Mouse (Mus musculus) A20 (cell line): Measurements from ENCODE around the gene Bad.

Experiments
- DNase-seq: peaks from one replicate; pipeline ENCODE4 v3.0.0-alpha.2; 2011; ENCODE audit warnings: low read depth, low spot score

Bad gene

DNA sequence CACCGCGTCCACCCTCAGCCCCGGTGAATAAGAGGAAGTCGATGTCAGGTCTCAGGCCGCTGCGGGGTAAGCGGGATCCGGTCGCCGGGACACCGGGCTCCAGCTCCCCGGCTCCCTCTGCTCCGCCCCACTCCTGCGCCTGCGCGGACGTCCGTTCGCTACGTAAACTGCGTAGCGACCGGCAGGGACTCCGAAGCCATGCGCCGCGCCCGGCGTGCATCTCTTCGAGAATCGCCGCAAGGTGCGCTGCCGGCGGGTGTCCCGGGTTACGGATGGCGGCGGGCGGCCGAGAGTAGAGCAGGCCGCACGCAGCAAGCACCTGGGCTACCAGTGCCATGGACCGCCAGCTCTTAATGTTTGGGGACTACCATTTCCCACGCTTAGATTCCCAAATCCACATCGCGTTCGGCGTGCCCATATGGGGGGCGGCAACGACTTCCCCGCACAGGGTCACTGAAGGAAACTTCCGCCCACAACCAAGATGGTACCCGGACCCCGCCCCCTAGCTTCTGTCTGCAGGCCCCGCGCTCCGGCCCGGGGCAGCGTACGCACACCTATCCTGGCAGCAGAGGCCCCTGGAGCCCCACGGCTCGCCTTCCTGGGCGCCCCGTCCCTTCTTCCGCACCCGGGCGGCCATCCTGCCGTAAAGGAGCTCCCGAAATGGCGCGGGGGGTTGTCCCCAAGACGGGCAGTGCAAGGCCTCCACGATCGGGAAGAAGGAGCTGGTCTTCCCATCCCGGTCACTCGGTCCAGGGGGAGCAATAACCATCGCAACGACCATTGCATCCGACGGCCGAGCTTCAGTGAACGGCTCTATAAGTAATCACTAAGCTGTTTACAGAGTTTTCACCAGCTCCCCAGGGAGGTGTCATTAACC, at the start of gene Bad:
Gene Bad (plus strand): TSS at position 490 of the 877 bp plus-strand sequence.
- DNase-seq = peak; percentile 96

DNA sequence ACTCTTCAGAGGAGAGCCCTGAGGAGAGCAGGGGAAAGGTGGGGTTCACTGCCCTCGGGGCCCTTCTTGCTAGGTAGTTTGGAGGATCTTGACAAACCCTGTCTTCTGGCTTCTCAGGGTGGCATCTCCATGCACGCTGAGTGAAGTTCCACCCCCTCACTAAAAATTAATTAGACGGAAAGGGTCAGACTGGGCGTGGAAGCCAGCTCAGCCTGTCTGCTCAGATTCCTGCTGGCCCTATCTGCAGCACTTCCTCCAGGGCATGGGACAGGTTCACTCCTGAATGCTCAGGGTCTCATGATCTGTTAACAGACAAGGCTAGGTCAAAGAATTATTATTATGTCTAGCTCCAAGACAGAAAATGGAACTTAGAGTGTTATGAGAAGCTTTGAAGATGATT, 49.1 kb upstream of the Bad start:
- no peak for DNase-seq

DNA sequence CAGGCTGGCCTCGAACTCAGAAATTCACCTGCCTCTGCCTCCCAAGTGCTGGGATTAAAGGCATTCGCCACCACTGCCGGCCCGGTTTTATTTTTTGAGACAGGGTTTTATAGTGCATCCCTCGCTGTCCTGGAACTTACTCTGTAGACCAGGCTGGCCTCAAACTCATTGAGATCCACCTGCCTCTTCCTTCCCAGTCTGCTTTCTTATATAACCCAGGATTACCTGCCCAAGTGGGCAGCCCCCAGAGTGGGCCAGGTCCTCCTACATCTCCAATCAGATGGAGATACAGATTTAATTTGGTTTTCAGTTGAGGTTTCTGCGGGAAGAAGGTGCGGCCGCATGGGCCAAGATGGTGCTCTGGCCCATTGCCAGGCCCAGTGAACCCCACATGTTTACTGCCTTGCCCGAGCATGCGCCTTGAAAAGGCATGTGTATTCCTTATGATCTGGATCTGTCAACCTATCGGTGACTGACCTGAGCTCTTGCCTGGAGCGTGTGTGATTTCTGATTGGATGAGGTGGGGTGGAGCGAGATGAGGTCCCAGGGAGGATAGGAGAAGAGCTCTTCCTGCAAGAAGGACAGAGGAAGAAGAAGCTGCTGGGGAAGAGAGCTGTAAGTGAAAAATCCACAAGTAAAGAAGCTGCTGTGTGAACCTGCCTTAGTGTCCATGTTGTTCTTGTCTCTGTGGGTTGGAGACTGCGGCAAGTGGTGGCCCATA, 47.8 kb upstream of the Bad start:
- no peak for DNase-seq

DNA sequence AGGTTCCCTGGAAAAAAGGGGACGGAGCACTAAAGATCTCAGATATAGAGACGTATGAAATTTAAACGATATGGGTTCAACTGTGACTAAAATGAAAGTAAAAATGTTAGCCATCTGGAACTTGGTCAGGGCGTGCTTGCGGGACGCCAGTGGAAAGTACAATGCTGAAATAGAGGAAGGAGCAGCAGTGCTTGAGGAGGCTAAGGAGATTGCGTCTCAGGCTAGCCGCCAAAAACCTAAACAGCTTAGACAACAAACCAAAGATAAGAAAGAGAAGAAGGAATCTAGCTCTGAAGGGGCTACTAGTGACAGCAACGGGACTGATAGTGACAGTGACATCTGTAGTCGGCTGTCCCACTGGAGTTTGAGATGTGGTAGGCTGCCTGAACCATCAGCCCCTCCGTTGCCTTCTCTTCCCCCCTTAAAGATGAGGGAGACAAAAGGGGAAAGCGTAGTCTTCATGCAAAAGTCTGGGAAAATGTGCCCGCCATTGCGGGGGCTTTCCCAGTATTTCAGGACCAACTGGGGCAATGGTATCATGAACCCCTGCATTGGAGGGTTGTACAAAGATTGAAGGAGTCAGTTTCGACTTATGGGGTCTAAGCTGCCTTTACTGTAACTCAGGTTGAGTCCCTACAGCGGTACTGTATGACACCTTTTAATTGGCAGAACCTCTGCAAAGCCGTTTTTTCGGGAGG, 45.9 kb upstream of the Bad start:
- peak; percentile 66 for DNase-seq

DNA sequence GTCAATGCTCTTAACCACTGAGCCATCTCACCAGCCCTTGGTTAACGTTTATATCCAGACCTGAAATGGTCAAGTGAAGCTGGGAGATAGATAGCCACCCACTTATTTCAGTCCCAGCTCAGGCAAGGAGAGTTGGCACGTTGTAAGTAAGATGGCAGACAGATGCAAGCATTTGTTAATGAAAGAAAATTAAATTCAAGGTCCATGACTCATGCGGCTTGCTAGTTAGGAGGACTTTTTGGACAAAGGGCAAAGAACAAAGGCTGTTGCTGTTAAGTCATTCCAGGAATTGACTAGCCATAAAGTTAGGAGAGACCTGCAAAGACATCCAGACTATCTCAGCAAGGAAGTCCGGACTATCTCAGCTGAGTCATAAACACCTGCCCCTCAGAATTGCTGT, 42.0 kb upstream of the Bad start:
- DNase-seq = no peak

DNA sequence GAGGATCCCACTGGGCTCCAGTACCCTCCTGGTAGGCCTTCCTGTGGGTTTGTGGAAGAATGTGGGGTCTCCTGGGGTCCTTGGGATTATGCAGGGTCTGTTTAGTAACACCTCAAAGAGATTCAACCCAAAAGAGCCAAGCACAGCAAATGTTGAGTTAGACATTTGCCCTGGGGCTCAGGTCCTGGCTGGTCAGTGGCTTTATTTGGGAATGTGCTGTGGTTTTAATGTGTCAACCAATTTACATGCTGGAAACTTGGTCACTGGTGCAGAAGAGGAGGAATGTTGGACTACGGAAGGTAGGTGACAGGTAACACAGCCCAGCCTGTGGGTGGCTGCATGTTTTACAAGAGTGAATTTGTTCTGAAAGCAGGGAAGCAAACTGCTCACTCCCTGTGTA, 38.6 kb upstream of the Bad start:
- no peak for DNase-seq

DNA sequence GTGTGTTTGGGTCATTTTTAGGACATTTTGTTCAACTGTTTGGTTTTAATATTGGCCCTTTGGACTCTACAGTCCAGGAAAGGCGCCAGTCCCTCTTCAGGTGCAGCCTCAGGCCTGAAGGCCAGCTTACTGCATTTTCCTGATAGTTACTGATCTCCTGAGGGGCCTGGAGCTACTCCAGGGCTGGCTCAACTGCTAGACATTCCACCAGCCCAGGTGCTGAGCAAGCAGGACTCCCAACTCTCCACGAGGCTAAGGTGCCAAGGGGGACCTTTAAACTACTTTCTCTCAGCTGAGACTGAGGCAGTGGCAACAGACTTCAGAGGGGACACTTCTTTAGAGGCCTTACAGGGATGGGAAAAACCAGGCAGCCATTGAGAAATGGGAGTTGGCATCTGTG, 36.8 kb upstream of the Bad start:
- no peak for DNase-seq

DNA sequence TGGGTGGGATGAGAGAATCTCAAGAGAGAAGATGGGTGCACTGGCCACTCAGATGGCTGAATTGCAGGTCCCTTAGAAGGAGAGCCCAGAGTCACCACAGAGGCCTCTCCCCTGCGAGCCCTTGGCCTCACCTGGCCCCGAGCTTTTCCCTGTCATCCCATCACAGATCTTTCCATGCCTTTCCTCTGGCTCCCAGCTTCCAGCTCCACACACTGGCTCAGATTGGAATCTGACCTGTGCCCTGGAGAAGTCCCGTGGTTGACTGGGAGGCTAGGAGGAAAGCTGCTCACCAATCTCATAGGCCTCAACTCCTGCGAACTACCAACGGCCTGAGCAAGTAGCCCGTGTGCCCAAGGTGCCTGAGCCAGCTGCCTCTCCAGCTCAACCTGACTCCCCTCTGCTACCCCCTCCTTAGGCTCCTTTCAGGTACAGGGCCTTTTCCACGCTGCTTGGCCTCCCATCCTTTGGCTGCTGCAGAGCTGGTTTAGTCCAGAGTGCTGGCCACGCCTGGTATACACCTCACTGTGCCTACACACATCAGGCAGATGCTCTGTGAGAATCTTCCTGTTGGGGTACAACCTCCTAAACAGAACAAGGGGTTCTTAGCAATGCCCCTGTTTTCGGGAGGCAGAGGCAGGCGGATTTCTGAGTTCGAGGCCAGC, 36.0 kb upstream of the Bad start:
- DNase-seq = no peak

DNA sequence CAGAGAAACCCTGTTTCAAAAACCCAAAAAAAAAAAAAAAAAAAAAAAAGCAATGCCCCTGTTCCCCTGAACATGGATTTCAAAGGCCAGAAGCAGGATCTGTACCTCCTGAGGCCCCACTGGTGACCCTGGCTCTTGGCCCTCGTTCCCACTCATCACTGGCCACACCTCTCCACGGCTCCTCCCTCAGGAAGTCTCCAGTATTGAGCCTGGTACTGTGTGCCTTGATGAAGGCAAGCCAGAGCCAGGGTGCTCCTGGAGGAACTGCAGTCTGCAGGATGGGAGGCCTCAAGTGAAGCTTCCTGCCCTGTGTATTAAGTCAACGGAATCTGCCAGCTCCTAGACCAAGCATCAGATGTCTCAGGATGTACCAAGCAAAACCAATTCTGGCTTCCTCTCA, 35.5 kb upstream of the Bad start:
- DNase-seq = no peak

DNA sequence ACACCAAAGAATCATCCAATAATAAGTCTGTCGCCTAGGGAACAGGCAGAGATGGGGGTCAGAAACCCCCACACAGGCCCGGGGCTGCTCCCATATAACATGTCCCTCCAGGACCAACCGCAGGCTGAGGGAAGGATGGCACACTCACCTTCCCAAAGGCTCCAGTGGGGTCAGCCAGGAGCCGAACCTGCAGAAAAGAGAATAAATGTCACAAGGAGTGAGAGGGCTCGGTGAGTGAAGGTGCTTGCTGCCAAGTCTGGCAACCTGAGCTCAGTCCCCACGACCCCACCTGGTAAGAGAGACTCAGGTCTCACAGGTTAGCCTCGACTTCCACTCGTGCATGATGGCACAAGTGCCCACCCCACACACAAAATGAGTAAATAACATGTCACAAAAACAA, 34.6 kb upstream of the Bad start:
- no peak for DNase-seq

DNA sequence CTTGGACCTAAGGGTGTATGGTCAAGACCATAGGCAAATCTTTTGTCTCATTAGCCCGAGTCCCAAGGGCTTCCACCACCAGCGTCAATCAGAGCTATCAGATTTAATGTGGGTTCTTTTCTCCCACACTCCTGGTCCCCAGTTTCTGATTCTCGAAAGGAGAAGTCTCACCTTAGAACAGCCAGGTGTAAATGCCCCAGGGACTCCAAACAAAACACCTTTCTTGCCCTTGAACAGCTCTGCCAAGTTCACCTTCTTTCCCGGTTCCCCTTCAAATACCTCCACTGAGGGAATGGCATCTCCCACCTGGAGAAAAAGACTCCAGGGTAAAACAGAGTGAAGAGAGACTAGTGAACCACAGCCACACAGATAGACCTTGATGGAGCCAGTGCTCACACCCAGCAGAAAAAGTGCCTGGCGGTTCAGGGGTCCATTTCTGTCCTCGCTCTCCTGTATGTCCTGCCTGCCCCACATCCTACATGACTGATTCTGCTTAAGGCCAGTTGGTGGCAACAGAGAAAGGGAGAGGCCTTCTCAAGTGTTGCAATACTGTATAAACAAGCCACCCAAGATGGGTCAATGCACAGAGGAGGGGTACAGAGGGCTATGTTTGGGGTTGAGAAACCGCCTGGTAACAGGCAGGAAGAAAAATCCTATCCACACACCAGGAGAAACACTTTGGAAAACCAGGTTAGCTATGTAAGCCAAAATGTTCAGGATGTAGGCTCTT, 33.7 kb upstream of the Bad start:
- DNase-seq = peak; percentile 30

DNA sequence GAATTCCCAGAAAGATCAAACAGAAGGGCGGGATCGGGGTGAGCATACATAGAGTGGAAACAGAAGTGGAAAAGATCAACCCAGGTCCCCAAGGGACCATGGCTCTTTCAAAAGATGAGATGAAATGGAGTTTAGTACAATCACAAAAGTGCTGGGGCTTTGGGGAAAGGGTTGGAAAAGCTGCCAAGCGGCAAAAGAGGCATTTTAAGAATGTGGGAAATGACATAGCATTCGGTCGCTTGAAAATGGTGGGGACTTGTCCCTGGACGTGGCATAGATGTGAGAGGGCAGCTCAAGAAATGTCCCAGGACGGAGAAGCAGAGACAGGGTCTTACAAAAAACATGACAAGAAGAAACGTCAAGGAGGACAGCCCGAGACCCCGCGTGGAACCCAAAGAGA, 32.6 kb upstream of the Bad start:
- DNase-seq = no peak

DNA sequence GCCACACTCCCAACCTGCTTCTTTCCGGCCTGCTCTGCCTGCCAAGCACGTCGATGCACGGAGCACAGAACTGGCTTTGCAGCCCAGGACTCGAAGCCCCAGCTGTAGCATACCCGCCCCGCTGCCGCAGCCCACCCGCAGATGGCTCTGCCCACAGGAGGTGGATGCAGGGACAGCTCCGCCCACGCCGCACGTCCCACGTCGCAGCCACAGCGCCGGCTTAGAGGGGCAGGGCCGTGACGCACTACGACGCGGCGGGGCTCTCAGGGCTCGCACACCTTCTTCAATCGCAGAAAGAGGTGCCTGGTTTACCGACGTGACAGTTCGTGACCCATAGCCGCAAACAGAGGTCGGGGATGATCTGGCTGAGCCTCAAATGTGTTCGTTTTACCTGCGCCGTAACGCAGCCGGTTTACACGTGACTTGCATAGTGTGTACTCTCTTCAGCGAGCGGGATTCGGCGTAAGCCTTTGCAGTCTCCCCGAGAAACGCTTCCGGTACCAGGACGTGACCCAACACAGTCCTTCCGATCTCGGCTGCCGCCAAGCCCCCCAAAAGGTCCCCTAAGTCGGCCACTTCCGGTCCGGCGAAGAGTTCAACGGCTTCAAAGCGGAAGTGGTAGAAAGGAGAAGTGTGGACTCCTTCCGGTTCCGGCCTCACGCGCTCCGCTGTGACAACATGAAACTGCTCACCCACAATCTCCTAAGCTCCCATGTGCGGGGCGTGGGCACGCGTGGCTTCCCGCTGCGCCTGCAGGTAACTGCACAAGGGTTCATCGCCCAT, 32.0 kb upstream of the Bad start, which contains the start of the genes Trmt112 and Prdx5:
Gene Trmt112 (plus strand): TSS at position 192 of the 783 bp plus-strand sequence.
Gene Prdx5 (minus strand): TSS at position 600 of the 783 bp plus-strand sequence.
- DNase-seq = peak; percentile 98

DNA sequence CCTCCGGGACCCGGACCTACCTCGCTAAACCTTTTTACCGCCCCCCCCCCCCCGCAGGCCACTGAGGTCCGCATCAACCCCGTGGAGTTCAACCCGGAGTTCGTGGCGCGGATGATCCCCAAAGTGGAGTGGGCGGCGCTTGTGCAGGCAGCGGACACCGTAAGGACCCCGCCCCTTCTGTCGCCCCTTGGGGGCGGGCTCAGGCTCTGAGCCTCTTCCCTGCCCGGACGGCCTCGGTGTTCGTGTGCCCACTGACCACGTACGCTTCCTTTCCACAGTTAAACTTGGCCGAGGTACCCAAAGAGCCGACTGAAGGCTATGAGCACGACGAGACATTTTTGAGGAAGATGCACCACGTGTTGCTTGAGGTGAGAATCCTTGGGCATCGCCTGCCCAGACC, 31.4 kb upstream of the Bad start:
- peak; percentile 81 for DNase-seq

DNA sequence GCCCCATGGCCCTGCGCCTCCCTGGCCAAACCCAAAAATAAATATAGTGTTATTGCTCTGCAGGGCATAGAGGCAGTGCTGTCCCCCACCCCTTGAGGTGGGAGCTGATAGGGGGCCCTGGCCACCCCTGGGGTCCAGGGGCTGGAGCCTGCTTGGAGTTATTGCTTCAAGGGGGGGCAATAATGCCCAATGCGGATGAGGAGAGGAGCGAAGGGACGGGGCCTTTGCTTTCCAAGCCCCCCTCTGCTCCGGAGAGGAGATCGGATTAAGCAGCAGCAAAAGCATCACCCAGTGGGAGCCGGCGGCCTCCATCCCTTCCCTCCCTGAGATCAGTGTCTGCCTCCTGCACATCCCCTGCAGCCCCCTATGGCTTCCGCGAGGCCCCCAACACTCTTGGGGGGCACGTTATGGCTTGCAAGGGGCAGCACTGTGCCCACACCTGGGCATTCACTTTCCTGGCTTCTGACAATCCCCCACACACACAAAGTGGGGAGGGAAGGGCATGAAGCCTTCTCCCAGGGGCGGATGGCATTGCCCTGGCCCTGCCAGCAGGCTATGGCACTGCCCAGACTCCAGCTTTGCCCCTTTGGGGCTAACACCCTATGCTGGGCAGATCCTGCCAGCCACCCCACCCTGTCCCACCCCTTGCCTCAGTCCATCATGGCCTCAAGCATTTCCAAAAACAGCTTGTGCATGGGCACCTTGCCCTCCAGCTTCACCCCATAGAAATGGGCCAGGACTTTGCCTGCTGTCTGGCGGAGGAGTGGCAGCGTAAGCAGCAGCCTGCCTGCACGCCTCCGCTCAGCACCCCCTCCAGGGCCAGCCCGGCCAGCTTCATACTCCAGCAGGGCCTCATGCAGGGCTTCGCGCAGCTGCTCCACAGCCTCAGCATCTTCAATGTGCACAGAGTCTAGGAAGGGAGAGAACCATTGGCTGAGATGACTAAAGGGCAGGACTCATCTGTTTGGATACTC, 30.3 kb upstream of the Bad start:
- DNase-seq = no peak

DNA sequence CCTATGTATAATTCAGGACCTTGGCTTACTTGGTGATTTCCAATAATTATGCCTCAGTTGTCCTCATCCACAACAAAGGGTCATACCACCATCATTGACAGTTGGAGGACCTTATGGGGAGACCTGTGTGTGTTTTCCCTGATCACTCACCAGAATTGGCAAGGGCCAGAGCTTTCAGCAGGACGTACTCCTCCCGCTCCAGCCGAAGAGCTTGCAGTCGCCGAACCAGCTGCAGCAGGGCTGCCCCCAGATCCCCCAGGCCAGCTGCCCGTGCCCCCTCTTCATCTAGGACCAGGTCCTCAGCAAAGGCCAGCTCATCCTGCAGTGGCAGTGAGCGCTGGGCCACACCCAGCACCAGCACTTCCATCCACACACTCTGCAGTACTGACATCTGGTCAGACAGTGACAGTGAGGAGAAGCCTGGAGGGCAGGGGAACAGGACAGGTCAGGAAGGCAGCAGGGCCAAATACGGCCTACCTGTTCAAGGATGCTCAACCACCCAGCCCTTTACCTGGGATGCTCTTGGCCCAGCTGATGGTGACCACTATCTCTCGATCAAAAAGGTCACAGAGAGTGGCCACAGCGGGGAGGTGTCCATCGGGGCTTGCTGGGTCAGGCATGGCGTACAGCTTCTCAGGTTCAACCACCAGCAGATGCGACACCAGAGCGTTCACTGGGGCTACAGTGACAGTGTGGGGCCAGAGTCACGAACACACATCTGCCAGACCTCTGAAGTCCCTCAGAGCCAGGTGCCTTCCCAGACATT, 29.3 kb upstream of the Bad start:
- DNase-seq = no peak

DNA sequence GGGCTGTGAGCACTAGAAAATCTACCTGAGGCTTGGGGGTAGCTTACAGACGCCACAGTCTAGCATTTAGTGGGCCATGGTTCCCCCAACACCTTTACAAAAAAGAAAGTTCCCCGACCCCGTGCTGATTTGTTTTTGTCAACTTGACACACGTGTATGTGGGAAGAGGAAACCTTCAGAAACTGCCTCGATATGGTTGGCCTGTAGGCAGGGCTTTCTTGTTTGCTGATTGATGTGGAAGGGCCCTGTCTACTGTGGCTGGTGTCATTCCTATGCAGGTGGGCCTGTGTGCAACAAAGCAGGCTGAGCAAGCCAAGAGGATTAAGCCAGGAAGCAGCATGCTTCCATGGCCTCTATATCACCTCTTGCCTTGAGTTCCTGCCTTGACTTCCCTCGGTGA, 28.6 kb upstream of the Bad start:
- DNase-seq = no peak

DNA sequence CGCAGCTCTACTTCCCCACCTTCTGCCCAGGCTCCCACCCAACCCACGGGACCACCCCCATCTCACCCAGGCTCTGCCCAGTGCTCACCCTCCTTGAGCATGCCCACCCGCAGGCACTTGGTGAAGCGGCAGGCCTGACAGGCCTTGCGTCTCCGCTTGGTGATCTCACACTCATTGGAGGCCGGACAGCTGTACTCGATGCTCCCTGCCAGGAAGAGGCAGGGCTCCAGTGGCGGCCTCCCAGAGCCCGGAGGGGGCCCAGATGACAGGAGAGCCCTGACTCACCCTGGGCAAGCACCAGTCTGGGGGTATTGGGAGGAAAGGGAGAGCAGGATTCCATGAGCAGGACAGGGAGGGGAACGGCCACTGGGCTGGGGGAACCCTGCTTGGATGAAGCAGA, 27.7 kb upstream of the Bad start:
- no peak for DNase-seq
